ENCODE assay signal across 8 mouse cellular contexts in the genomic region with DNA sequence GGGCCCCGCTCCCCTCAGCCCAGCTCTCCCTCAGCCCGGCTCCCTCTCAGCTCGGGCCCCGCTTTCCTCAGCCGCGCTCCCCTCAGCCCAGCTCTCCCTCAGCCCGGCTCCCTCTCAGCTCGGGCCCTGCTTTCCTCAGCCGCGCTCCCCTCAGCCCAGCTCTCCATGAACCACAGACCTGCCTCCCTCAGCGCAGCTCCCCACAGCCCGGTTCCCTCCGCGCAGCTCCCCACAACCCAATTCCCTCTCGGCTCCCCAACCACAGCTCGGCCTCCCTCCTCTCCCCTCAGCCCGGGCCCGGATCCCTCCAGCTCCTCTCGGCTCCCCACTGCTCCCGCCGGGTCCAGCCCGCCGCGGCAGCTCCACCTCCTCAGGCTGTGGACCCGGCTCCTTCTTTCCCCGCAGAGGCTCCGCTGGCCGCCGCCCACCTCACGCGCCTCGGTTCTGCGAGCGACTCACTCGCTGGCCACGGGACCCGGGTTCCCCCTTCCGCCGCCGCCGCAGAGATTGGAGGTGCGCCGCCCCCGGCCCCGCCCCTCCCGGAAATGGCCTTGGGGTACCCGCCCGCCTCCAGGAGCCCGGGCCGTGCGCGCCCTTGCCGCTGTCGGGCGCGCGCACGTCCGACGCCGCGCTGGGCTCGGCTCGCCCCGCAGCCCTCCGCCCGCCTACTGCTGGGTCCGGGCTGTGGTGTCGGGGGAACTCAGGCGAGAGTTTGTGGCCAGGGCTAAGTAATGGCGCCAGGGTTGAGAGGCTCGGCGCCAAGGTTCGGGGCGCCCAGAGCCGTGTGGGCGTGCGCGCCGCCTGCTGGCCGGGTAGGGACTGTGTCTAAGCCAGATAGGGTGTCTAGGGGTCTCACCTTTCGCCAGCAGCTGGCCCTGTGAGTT. TPM values are rescaled to one million over a fixed set of nuclear protein-coding genes. Genes with fewer than 3 reads are reported as not detected.
DNase-seq lines count a peak whose midpoint lies in the region; ATAC-seq and TF ChIP-seq lines count a peak whose summit lies in the region.

Gene Sgpl1, minus strand, starts transcription at position 547 of the 884 bp plus-strand sequence.

- no peaks in the 10 kb centered on the region; a peak in 1 of 4 replicates for H3K4me1 ChIP-seq in ES-E14 (ENCODE audit: control insufficient read depth in 2 of 2, insufficient read depth in 2 of 2, low read length in 2 of 2, poor library complexity in 1 of 2)
- H3K4me1 ChIP-seq in forebrain, postnatal 0 days (ENCODE audit: insufficient read depth) = no peaks in the 10 kb centered on the region
- H3K4me1 ChIP-seq in lung, embryonic 15.5 days = peaks cover 6% of the 10 kb centered on the region

- peak within 1 kb of the TSS; percentile 82 for H3K4me2 ChIP-seq in forebrain, postnatal 0 days (ENCODE audit: low read depth)
- peak within 1 kb of the TSS; percentile 96 for H3K4me2 ChIP-seq in lung, embryonic 15.5 days

- H3K27me3 ChIP-seq in forebrain, postnatal 0 days (ENCODE audit: insufficient read depth, low read length) = no peaks in the 10 kb centered on the region
- H3K27me3 ChIP-seq in lung, embryonic 15.5 days = no peaks in the 10 kb centered on the region

- H3K4me3 ChIP-seq in ES-E14 (ENCODE audit: insufficient read depth in 1 of 2, low read depth in 1 of 2, low read length in 2 of 2, poor library complexity in 1 of 2, severe bottlenecking in 1 of 2) = peak within 1 kb of the TSS; percentile 85 to 86
- peak within 1 kb of the TSS; percentile 79 for H3K4me3 ChIP-seq in forebrain, postnatal 0 days (ENCODE audit: low read depth, low read length)
- peak within 1 kb of the TSS; percentile 84 for H3K4me3 ChIP-seq in lung, embryonic 15.5 days

- TF ChIP-seq CTCF in forebrain, postnatal 0 days (IDR thresholded peaks at IDR 0.05; ENCODE audit: low read depth) = peak; percentile 83

- whole genome bisulfite sequencing in forebrain, postnatal 0 days = 1% methylated on average over 79 of the region's 82 CpGs
- WGBS in lung, embryonic 15.5 days = under 1% methylated on average over 81 of the region's 82 CpGs

- H3K9ac ChIP-seq in ES-E14 (ENCODE audit: insufficient read depth, low read depth, low read length, poor library complexity, severe bottlenecking) = peak within 1 kb of the TSS; percentile 83
- H3K9ac ChIP-seq in forebrain, postnatal 0 days = peak within 1 kb of the TSS; percentile 78
- peak within 1 kb of the TSS; percentile 83 for H3K9ac ChIP-seq in lung, embryonic 15.5 days

- no peaks in the 10 kb centered on the region for H3K9me3 ChIP-seq in ES-E14 (ENCODE audit: control insufficient read depth, insufficient read depth, low read depth, low read length)
- no peaks in the 10 kb centered on the region for H3K9me3 ChIP-seq in forebrain, postnatal 0 days (ENCODE audit: low read length)
- H3K9me3 ChIP-seq in lung, embryonic 15.5 days = no peaks in the 10 kb centered on the region

- ATAC-seq in forebrain, postnatal 0 days = peak; percentile 90
- ATAC-seq in lung, embryonic 15.5 days (ENCODE audit: borderline replicate concordance, extremely low read depth, low FRiP score, low TSS enrichment) = peak; percentile 92

- in situ Hi-C loops in ES-E14 (cut with MboI; ENCODE audit: low sequenced_read_pairs in 2 of 2, unreplicated experiment in 2 of 2) = loop anchor here in 1 of 2 experiments (10.0 kb wide), 1 partner anchor 323 kb away; no protein-coding TSS in a partner anchor

- no peaks in the 10 kb centered on the region for H3K36me3 ChIP-seq in ES-E14 (ENCODE audit: control insufficient read depth, insufficient read depth, low read length, poor library complexity, severe bottlenecking)
- no peaks in the 10 kb centered on the region for H3K36me3 ChIP-seq in forebrain, postnatal 0 days (ENCODE audit: insufficient read depth)
- H3K36me3 ChIP-seq in lung, embryonic 15.5 days = no peaks in the 10 kb centered on the region

- DNase-seq in ES-E14 (ENCODE audit: low read depth, low spot score) = peak; percentile 81
- peak; percentile 84 to 88 for DNase-seq in cerebellum, adult 18-20 months
- peak; percentile 95 for DNase-seq in forebrain, postnatal 0 days
- peak; percentile 93 for DNase-seq in heart, postnatal 4 days
- peak; percentile 72 to 80 for DNase-seq in layer of hippocampus, adult 8-10 months (ENCODE audit: low spot score in 2 of 2)
- peak; percentile 86 for DNase-seq in ovary, adult 18-20 months (ENCODE audit: low spot score)
- peak; percentile 93 for DNase-seq in thymus, postnatal 0 days (ENCODE audit: low spot score)

- H3K27ac ChIP-seq in ES-E14 (ENCODE audit: insufficient read depth, low read depth, low read length, poor library complexity, severe bottlenecking) = peak within 1 kb of the TSS; percentile 89
- peak within 1 kb of the TSS; percentile 94 for H3K27ac ChIP-seq in forebrain, postnatal 0 days (ENCODE audit: low read depth, low read length)
- H3K27ac ChIP-seq in lung, embryonic 15.5 days = peak within 1 kb of the TSS; percentile 96

TF ChIP-seq in ES-E14, 5 proteins besides CTCF, POLR2A, EP300 and RAD21:
- TF ChIP-seq HCFC1 (IDR thresholded peaks at IDR 0.05; ENCODE audit: borderline replicate concordance, insufficient read depth, low read length) (peak; percentile 50; the same call in 1 of the 2 replicates), ZC3H11A (IDR thresholded peaks at IDR 0.05; ENCODE audit: borderline replicate concordance, low read depth, low read length) (no peak), MAFK (IDR thresholded peaks at IDR 0.05; ENCODE audit: insufficient read depth, low read depth, low read length) (no peak), CHD2 (IDR thresholded peaks at IDR 0.05; ENCODE audit: low read depth, low read length) (peak; percentile 52; the same call in 1 of the 2 replicates), ZNF384 (IDR thresholded peaks at IDR 0.05; ENCODE audit: low read depth, low read length) (no peak)

RNA-seq across cellular contexts. Expression of gene Sgpl1, which starts in this region (rescaled TPM):
- 103 and 109 TPM in 2 replicates for total RNA-seq in ES-E14 (2012; rRNA removed)
- 40.6 and 50.6 TPM in 2 replicates for total RNA-seq in forebrain, postnatal 0 days (2014; rRNA removed)
- polyA plus RNA-seq in forebrain, postnatal 0 days (2015; fragmentation: Nextera tagmentation; extraction: Ambion mirVana) = 28.0 and 31.9 TPM in 2 replicates
- 10 to 100 TPM; 26.2 to 29.3 TPM for total RNA-seq in heart, postnatal 4 days (2021)
- total RNA-seq in layer of hippocampus, adult 8-10 months (2022) = 10 to 100 TPM; 26.6 to 45.7 (median 33.5) TPM
- polyA plus RNA-seq in lung, embryonic 15.5 days (2015; fragmentation: Nextera tagmentation; extraction: Ambion mirVana) = 59.6 and 62.7 TPM in 2 replicates
- 95.2 and 111 TPM in 2 replicates for polyA plus RNA-seq in thymus, postnatal 0 days (2015; fragmentation: Nextera tagmentation; extraction: Ambion mirVana)

Comparison
In these comparisons a context has a peak if more than half of its experiments do, and no peak if none do; other contexts are left out.
1. Peak in every context shown above with its lines: DNase-seq, ATAC-seq, H3K4me3 ChIP-seq and H3K27ac ChIP-seq.